Mouse (Mus musculus) ES-Bruce4 (cell line): ENCODE measurements around the gene Rpl19.

Experiments used
- CTCF ChIP-seq: IDR thresholded peaks from one replicate; pipeline ENCODE4 v1.8.1; 2011; ENCODE audit warnings: low read depth, low read length
- POLR2A ChIP-seq: IDR thresholded peaks from one replicate; pipeline ENCODE4 v1.8.1; 2011; ENCODE audit warnings: low read length; ENCODE audit not compliant: insufficient read depth

DNA sequence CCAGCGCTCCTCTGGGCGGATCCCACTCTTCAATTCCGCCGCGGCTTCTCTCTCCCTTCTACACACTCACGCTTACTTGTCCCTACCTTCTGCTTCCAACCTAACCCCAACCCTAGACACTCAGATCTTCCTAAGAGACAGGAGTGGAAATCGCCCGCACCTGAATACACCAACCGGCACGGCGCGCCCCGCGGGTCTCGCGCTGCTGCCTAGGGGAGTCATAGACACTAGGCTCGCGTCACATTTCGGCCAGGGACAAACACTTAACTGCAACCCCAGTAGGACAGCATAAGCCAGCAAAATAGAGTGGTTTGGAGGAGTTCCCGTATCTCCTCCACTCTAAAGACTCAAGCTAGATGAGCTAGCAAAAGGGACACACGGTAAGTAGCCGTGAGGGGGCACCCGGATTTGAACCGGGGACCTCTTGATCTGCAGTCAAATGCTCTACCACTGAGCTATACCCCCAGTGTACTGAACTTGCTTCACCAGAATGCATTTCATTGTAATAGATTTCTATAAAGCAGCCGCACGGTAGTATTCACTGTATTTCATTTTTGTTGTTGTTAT is 37.9 kb upstream of the Rpl19 start:
- TF ChIP-seq CTCF (no peak), POLR2A (no peak)
